Mouse (Mus musculus) ES-Bruce4 (cell line): ENCODE data around the gene Akap8. TPM values are rescaled to one million over a fixed set of nuclear protein-coding genes. Genes with fewer than 3 reads are reported as not detected.

ENCODE experiments used
- H3K27ac ChIP-seq: 2 replicates; pipeline ENCODE4 v1.5.1; 2012; ENCODE audit warnings: low read length, inconsistent platforms; ENCODE audit not compliant: insufficient read depth
- H3K27me3 ChIP-seq: 2 replicates; pipeline ENCODE4 v1.6.1; 2012; ENCODE audit warnings: mild to moderate bottlenecking, low read length, inconsistent platforms; ENCODE audit not compliant: control insufficient read depth, poor library complexity, insufficient read depth, severe bottlenecking
- H3K36me3 ChIP-seq: 2 replicates; pipeline ENCODE4 v1.6.1; 2012; ENCODE audit warnings: inconsistent platforms, mild to moderate bottlenecking, low read length, moderate library complexity; ENCODE audit not compliant: control insufficient read depth, poor library complexity, insufficient read depth, severe bottlenecking
- H3K4me1 ChIP-seq: one replicate; pipeline ENCODE4 v1.8.1; 2011; ENCODE audit warnings: low read length; ENCODE audit not compliant: control insufficient read depth, insufficient read depth
- H3K4me3 ChIP-seq: 2 replicates; pipeline ENCODE4 v1.5.1; 2011; ENCODE audit warnings: low read depth, mild to moderate bottlenecking, low read length
- H3K9ac ChIP-seq: 2 replicates; pipeline ENCODE4 v1.6.1; 2012; ENCODE audit warnings: low read depth, mild to moderate bottlenecking, inconsistent platforms; ENCODE audit not compliant: poor library complexity, severe bottlenecking
- H3K9me3 ChIP-seq: replicated peaks from 2 replicates; pipeline ENCODE4 v1.6.1; 2012; ENCODE audit warnings: mild to moderate bottlenecking, low read length, inconsistent platforms; ENCODE audit not compliant: control insufficient read depth, poor library complexity, insufficient read depth, severe bottlenecking
- CTCF ChIP-seq: IDR thresholded peaks from one replicate; pipeline ENCODE4 v1.8.1; 2011; ENCODE audit warnings: low read depth, low read length
- EP300 ChIP-seq: IDR thresholded peaks from 2 replicates; pipeline ENCODE4 v1.6.1; 2011; ENCODE audit warnings: low read depth, low read length; ENCODE audit not compliant: insufficient read depth
- POLR2A ChIP-seq: IDR thresholded peaks from one replicate; pipeline ENCODE4 v1.8.1; 2011; ENCODE audit warnings: low read length; ENCODE audit not compliant: insufficient read depth
- polyA plus RNA-seq: library from polyadenylated mRNA; stranded (reverse); fragments of >200 nt; gene quantifications from 2 replicates; pipeline ENCODE4 v1.2.4, GENCODE M21; 2011; ENCODE audit warnings: low read depth; ENCODE audit not compliant: missing spikeins, insufficient read depth, insufficient read length

Akap8 gene
- polyA plus RNA-seq, 1 experiment, result 135 TPM

- H3K4me1 ChIP-seq, result no peaks in the 10 kb centered on the region
- no peaks in the 10 kb centered on the region for H3K9me3 ChIP-seq
- TF ChIP-seq CTCF, result no peak
- no peak for TF ChIP-seq EP300
- no peak for TF ChIP-seq POLR2A
- peak overlapping the region; percentile 66 for H3K4me3 ChIP-seq
- H3K36me3 ChIP-seq, result peaks cover 18% of the 10 kb centered on the region
- peak overlapping the region; percentile 53 for H3K9ac ChIP-seq
- H3K27ac ChIP-seq, result peak overlapping the region; percentile 70
- H3K27me3 ChIP-seq, result no peaks in the 10 kb centered on the region
Measured at GRCm38 (mm10) chr17:32321836-32322235, 798 bp upstream of the Akap8 start.

- Histone ChIP-seq H3K36me3 (peaks cover 23% of the 10 kb centered on the region), H3K9me3 (no peaks in the 10 kb centered on the region), H3K27me3 (no peaks in the 10 kb centered on the region), H3K4me1 (no peaks in the 10 kb centered on the region), H3K4me3 (peak overlapping the region; percentile 66), H3K27ac (peak overlapping the region; percentile 70), H3K9ac (peak overlapping the region; percentile 53)
- no peak for TF ChIP-seq CTCF
- 0 out of 2 replicates have a peak, but pooled peaks have one; percentile 39 for TF ChIP-seq EP300
- TF ChIP-seq POLR2A, result peak; percentile 18
Measured at GRCm38 (mm10) chr17:32321390-32321734, 324 bp upstream of the Akap8 start.

- H3K36me3 ChIP-seq, result peaks cover 31% of the 10 kb centered on the region
- H3K9ac ChIP-seq, result peak overlapping the region; percentile 79
- no peaks in the 10 kb centered on the region for H3K27me3 ChIP-seq
- TF ChIP-seq CTCF, result no peak
- no peak for TF ChIP-seq POLR2A
- no peak for TF ChIP-seq EP300
- peak overlapping the region; percentile 88 for H3K4me3 ChIP-seq
- no peaks in the 10 kb centered on the region for H3K9me3 ChIP-seq
- H3K27ac ChIP-seq, result peak overlapping the region; percentile 25; the same call in 1 of the 2 replicates
- H3K4me1 ChIP-seq, result no peaks in the 10 kb centered on the region
Measured at GRCm38 (mm10) chr17:32319950-32320349, 1.1 kb downstream of the Akap8 start.

DNA sequence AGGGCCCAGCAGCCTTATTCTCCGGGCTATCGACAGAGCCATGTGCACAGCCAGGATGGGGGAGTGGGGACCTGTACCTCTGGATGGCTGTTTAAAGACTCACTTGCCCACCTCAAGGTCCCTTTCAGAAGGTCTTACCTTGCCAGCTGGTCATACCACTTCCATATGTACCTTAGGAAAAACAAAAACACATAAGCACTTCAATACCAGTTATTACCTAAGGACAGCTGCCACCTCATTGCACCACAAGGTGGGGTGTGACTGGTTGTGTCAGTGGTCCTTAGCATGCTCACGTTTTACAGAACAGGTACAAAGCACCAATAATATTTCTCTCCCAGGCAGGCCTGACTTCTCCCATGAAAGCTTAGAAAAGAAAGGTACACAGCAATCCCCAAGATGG is 3.3 kb downstream of the Akap8 start:
- H3K36me3 ChIP-seq, result peaks cover 49% of the 10 kb centered on the region

DNA sequence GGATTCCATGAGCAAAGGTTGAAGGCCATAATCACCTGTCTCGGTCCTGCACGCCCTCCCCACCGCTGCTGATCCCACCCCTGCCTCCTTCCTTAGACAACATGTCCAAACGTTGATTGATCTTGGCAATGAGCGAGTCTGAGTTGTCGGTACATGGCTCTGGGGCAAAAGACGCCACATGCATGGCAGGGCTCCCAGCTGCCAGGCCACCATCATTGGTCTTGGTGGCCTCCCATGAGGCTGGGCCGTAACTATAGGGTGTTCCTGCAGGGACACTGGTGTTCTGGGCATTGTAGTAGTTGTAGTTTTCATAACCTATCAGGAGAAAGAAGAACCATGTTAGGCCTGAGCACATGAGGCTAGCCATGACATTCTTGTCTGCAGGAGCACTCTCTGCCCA is 4.0 kb downstream of the Akap8 start:
- TF ChIP-seq CTCF, result no peak
- no peak for TF ChIP-seq EP300
- no peak for TF ChIP-seq POLR2A
- Histone ChIP-seq H3K9ac (no peak overlapping the region), H3K27me3 (no peaks in the 10 kb centered on the region), H3K27ac (no peak overlapping the region), H3K36me3 (peaks cover 56% of the 10 kb centered on the region), H3K9me3 (no peaks in the 10 kb centered on the region), H3K4me1 (no peaks in the 10 kb centered on the region), H3K4me3 (no peak overlapping the region)

More for the DNA sequence above, 3.3 kb downstream of the Akap8 start:
- H3K4me1 ChIP-seq, result no peaks in the 10 kb centered on the region
- H3K9me3 ChIP-seq, result no peaks in the 10 kb centered on the region
- no peak overlapping the region for H3K27ac ChIP-seq
- TF ChIP-seq CTCF, result no peak
- no peak for TF ChIP-seq EP300
- TF ChIP-seq POLR2A, result no peak
- H3K9ac ChIP-seq, result no peak overlapping the region
- H3K4me3 ChIP-seq, result no peak overlapping the region
- no peaks in the 10 kb centered on the region for H3K27me3 ChIP-seq

DNA sequence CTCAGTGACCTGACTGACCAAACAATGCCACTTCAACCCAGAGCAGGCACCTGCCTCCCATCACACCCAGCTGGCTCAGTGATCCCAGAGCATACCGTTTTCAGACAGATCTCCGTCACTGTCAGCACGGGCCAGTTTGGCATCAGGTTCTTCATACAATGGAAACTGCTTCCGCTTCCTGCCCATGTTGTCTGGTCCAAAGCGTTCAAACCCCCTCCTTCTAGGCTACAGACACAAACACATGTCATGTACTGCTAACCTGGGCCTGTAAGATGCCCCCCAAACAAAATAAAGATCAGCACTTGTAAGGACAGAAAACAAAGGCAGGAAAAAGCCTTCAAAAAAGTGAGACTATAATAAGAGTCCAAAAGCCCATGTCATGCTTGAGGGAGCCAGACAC is 5.5 kb downstream of the Akap8 start:
- no peak overlapping the region for H3K9ac ChIP-seq
- H3K27me3 ChIP-seq, result no peaks in the 10 kb centered on the region

More for the DNA sequence above, 5.5 kb downstream of the Akap8 start:
- no peak for TF ChIP-seq CTCF
- TF ChIP-seq EP300, result no peak
- no peak for TF ChIP-seq POLR2A
- Histone ChIP-seq H3K36me3 (peaks cover 71% of the 10 kb centered on the region), H3K27ac (no peak overlapping the region), H3K4me3 (no peak overlapping the region), H3K4me1 (no peaks in the 10 kb centered on the region), H3K9me3 (no peaks in the 10 kb centered on the region)
